Mouse (Mus musculus) myocyte (in vitro differentiated cells): ENCODE results near the gene Fam111a.

Source experiments
- CEBPB ChIP-seq: IDR thresholded peaks from 2 replicates; pipeline ENCODE4 v1.6.1; 2011; ENCODE audit warnings: mild to moderate bottlenecking, moderate library complexity; ENCODE audit not compliant: poor library complexity, insufficient read depth, severe bottlenecking
- E2F4 ChIP-seq: IDR thresholded peaks from one replicate; pipeline ENCODE4 v1.6.1; 2011; ENCODE audit warnings: mild to moderate bottlenecking, control low read depth, moderate library complexity; ENCODE audit not compliant: insufficient read depth
- MAX ChIP-seq: IDR thresholded peaks from one replicate; pipeline ENCODE4 v1.6.1; 2011; ENCODE audit warnings: low read depth, mild to moderate bottlenecking, control low read depth
- MYOD1 ChIP-seq, 3 experiments: IDR thresholded peaks; one replicate each; pipeline ENCODE4 v1.6.1; 2011; ENCODE audit warnings: control low read depth in 2 of 3, low read depth in 2 of 3, mild to moderate bottlenecking in 2 of 3, moderate library complexity in 1 of 3; ENCODE audit not compliant: insufficient read length in 2 of 3, control insufficient read depth in 1 of 3
- POLR2A ChIP-seq: IDR thresholded peaks from one replicate; pipeline ENCODE4 v1.6.1; 2011; ENCODE audit warnings: low read depth, mild to moderate bottlenecking, control low read depth, moderate library complexity; ENCODE audit not compliant: insufficient read length
- POLR2AphosphoS2 ChIP-seq: IDR thresholded peaks from one replicate; pipeline ENCODE4 v1.6.1; 2011; ENCODE audit warnings: low read depth, control low read depth; ENCODE audit not compliant: insufficient read length
- REST ChIP-seq: IDR thresholded peaks from one replicate; pipeline ENCODE4 v1.6.1; 2011; ENCODE audit warnings: mild to moderate bottlenecking, control low read depth, moderate library complexity; ENCODE audit not compliant: insufficient read depth, insufficient read length
- SRF ChIP-seq: IDR thresholded peaks from one replicate; pipeline ENCODE4 v1.6.1; 2011; ENCODE audit warnings: low read depth; ENCODE audit not compliant: control insufficient read depth, insufficient read length
- TCF12 ChIP-seq: IDR thresholded peaks from one replicate; pipeline ENCODE4 v1.6.1; 2011; ENCODE audit warnings: mild to moderate bottlenecking, control low read depth; ENCODE audit not compliant: poor library complexity, insufficient read depth, severe bottlenecking
- TCF3 ChIP-seq: IDR thresholded peaks from one replicate; pipeline ENCODE4 v1.6.1; 2011; ENCODE audit warnings: low read depth, control low read depth; ENCODE audit not compliant: insufficient read length
- USF1 ChIP-seq: IDR thresholded peaks from one replicate; pipeline ENCODE4 v1.6.1; 2011; ENCODE audit warnings: low read depth, mild to moderate bottlenecking, control low read depth, moderate library complexity

GRCm38 (mm10) chr19:12500881-12501311 lies 44.6 kb upstream of the Fam111a start:
- TF ChIP-seq POLR2A (peak; percentile 47), MYOD1 (IDR thresholded peaks at IDR 0.05; ENCODE audit: control insufficient read depth in 1 of 3, insufficient read length in 2 of 3, low read depth in 2 of 3) (peak in 1 of 3 experiments; percentile 49), REST (no peak), MAX (no peak), CEBPB (no peak), TCF12 (no peak), E2F4 (no peak), POLR2AphosphoS2 (no peak), SRF (no peak), TCF3 (no peak), USF1 (no peak)
